Mouse (Mus musculus): ENCODE data around the gene Cdc42. TPM values are rescaled to one million over a fixed set of nuclear protein-coding genes. Genes with fewer than 3 reads are reported as not detected.

The Cdc42 gene
- polyA plus RNA-seq, 1 experiment from 2014 or later: 869 TPM

DNA sequence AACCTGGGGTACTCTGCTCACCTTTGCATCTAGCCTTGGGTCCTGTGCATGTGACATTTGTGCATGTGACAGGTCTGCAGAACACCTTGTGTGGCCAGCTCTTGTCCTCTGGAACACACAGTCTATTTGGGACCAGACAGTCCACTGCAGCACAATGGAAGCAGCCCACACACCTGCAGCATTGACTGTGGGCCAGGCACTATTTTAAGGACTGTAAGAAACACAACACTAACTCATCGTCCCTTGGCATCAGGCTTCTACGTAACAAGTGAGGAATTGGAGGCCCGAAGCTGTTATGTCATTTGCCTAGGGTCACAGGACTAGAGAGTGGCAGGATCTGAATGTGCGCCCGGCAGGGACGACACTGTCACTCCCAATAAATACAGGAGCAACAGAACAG, 67.8 kb downstream of the Cdc42 start:
- no peak overlapping the region for H3K4me2 ChIP-seq
- H3K27me3 ChIP-seq: no peaks in the 10 kb centered on the region
- H3K9ac ChIP-seq: no peak overlapping the region
- no peaks in the 10 kb centered on the region for H3K9me3 ChIP-seq
- peaks cover 20% of the 10 kb centered on the region; the same call in 1 of the 2 replicates for H3K4me1 ChIP-seq (replicated peaks)
- H3K36me3 ChIP-seq: no peaks in the 10 kb centered on the region
- no peak overlapping the region for H3K4me3 ChIP-seq
- 89% methylated on average over 6 of the region's 6 CpGs for WGBS
- ATAC-seq (ENCODE audit: low read depth): no peak
- H3K27ac ChIP-seq (replicated peaks): no peak overlapping the region

DNA sequence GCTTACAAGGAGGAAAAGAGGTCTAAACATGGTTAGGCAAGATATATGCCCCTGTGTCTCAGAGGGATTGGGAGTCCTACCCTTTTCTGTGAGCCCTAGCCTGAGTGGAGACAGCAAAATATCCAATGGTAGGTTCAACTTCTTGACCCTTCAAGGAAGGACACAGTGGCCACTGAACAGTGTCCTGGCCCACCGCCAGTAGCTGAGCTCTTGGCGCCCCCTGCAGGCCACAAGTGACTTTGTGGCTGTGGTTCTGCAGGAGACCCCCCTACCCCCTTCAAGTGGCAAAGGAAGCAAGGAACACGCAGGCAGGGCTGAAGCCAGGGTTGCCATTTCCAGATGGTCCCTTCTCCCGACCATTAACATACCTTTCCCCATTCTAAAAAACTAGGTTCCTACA, 69.7 kb downstream of the Cdc42 start:
- no peak overlapping the region for H3K27ac ChIP-seq (replicated peaks)
- H3K9me3 ChIP-seq: no peaks in the 10 kb centered on the region
- 5% methylated on average over 4 of the region's 4 CpGs for WGBS
- H3K4me1 ChIP-seq (replicated peaks): peaks cover 28% of the 10 kb centered on the region
- H3K4me2 ChIP-seq: no peak overlapping the region
- no peaks in the 10 kb centered on the region; the same call in 1 of the 2 replicates for H3K27me3 ChIP-seq
- H3K36me3 ChIP-seq: no peaks in the 10 kb centered on the region
- no peak overlapping the region for H3K4me3 ChIP-seq
- H3K9ac ChIP-seq: 0 out of 2 replicates have a peak overlapping the region, but pooled peaks have one; percentile 5
- ATAC-seq (ENCODE audit: low read depth): peak; percentile 63; the same call in 1 of the 2 replicates

DNA sequence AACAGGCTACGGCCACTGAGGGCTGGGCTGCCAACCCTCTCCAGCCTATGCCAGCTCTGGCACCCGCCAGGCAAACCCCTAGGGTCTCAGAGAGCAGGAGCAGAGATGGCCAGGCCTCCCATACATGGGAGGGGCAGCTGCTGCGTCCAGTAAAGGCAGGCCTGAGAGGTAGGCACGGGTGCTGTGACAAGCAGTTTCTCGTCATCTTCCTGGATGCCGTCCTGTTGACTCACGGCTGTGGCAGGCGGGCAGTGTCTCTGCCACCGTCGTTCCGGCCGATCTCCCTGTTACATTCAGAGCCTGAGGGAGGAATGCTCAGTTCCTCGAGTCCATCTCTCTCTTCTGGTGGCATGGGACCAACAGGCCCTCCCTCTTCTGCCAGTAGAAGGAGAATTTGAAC, 70.3 kb downstream of the Cdc42 start:
- Histone ChIP-seq H3K4me3 (no peak overlapping the region), H3K9ac (0 out of 2 replicates have a peak overlapping the region, but pooled peaks have one; percentile 5), H3K9me3 (no peaks in the 10 kb centered on the region), H3K27me3 (peaks cover 4% of the 10 kb centered on the region; the same call in 1 of the 2 replicates), H3K4me1 (replicated peaks) (peaks cover 34% of the 10 kb centered on the region), H3K4me2 (no peak overlapping the region), H3K36me3 (no peaks in the 10 kb centered on the region), H3K27ac (replicated peaks) (no peak overlapping the region)
- 82% methylated on average over 13 of the region's 13 CpGs for WGBS
- no peak for ATAC-seq (ENCODE audit: low read depth)

DNA sequence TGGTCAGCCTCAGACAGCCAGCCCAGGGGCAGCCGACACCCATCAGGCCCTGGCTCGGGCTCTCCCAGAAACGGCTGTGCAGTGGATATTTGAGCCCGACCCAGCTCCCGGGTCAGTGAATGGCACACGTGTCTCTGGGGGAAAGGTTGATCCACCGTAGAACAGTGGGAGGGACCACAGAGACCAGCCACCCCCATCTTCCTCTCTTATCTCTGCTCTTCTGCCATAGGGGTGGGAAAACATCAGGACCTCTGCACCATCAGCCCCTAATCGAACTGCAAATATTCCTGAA, 70.9 kb downstream of the Cdc42 start:
- Histone ChIP-seq H3K4me3 (no peak overlapping the region), H3K4me1 (replicated peaks) (peaks cover 40% of the 10 kb centered on the region), H3K9me3 (no peaks in the 10 kb centered on the region), H3K9ac (no peak overlapping the region), H3K36me3 (no peaks in the 10 kb centered on the region), H3K27ac (replicated peaks) (no peak overlapping the region), H3K27me3 (peaks cover 10% of the 10 kb centered on the region; the same call in 1 of the 2 replicates), H3K4me2 (no peak overlapping the region)
- WGBS: 49% methylated on average over 8 of the region's 8 CpGs
- no peak for ATAC-seq (ENCODE audit: low read depth)

DNA sequence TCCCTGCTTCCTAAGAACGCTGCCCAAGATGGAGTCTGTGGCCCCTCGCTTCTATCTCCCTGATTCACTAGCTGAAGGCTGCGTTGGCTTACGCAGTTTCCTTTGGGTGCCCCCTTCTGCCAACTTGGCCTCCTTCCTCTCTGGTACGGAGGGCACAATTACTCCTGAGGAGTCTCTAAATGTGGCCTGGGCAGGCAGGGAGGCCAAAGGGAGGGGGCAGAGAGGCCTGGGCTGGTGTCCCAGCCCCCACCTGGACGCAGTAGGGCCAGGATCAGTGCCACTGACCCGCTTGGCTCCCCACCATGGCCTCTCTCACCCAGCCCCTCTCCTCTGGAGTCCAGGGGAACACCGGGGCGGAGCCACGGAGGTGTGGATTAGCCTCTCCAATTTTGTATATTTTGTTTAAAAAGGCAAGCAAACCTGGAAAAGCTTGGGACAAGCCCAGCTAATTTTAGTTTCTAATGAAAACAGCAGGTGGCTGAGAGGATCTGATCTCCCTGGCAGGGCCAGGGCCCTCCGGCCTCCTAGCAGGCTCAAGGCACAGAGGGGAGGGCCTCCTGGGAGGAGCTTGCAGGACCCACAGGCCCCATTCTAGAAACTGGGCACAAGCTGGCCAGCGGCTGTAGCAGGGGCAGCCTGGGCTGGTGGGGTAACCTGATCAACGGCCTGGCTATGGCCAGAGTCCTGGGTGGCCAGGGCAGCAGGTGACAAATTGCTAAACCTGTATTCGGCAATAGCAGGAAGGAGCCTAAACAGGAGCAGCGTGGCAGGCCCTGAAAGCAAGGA, 71.5 kb downstream of the Cdc42 start:
- H3K27ac ChIP-seq (replicated peaks): no peak overlapping the region
- WGBS: 77% methylated on average over 15 of the region's 15 CpGs
- H3K4me3 ChIP-seq: no peak overlapping the region
- H3K4me2 ChIP-seq: no peak overlapping the region
- H3K36me3 ChIP-seq: no peaks in the 10 kb centered on the region
- H3K9ac ChIP-seq: 0 out of 2 replicates have a peak overlapping the region, but pooled peaks have one; percentile 17
- H3K27me3 ChIP-seq: peaks cover 14% of the 10 kb centered on the region
- no peaks in the 10 kb centered on the region for H3K9me3 ChIP-seq
- no peak for ATAC-seq (ENCODE audit: low read depth)
- peaks cover 45% of the 10 kb centered on the region for H3K4me1 ChIP-seq (replicated peaks)

DNA sequence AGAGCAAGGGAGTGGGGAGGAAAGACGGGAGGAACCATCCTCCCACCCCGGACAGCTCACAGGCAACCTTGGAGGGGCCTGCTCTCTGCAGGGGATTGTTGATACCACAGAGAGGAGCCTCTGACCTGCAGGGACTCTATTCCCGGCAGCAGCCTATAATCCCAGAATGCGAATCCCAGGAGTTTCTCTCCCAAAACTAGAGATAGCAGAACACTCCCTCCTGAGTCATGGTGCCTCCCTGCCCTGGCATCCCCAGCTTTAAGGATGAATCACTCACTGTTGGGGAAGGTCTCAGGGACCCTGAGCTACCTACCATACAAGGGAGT, 74.2 kb downstream of the Cdc42 start:
- 16% methylated on average over 4 of the region's 4 CpGs for WGBS
- Histone ChIP-seq H3K9me3 (no peaks in the 10 kb centered on the region), H3K4me3 (no peak overlapping the region), H3K4me2 (no peak overlapping the region), H3K9ac (no peak overlapping the region), H3K36me3 (no peaks in the 10 kb centered on the region), H3K27me3 (peaks cover 37% of the 10 kb centered on the region), H3K27ac (replicated peaks) (no peak overlapping the region), H3K4me1 (replicated peaks) (peaks cover 65% of the 10 kb centered on the region)
- no peak for ATAC-seq (ENCODE audit: low read depth)

DNA sequence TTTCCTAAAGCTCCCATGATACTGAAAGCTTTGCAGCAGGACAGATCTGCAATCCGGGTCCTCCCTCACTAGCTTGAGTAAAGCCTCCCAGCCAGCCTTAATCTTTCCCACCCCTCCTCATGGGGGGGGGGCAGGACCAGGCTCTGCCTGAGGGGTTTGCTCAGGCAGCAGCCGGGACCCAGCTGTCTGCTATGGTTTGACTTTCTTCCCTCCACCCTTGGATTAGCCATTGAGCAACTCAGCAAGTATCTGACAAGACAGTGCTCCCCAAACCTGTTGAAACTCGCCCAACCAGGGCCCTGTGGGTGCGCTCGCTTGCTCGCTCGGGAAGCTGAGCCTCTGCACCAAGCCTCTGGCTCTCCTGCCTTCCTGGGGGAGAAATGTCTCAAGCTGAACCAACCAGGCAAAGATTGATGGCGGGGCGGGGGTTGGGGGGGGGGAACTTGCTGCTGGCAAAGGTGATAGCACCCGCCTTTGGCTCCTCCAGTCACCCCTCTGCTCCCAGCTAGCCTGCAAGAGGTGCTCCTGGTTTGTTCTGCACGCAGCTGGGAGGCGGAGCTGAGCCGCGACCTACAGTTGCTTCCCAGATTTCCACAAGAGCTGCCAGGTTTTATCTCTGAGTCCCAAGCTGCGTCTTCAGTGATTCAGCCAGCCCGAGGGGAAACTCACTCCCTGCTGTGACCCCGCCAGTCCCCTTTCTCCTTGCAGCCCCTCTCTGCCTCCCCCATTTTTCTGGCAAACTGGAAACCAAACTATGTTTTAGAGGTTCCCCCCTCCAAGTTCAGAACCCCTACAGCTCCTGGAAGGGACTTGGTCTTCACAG, 74.7 kb downstream of the Cdc42 start:
- 16% methylated on average over 17 of the region's 17 CpGs for WGBS
- H3K4me3 ChIP-seq: no peak overlapping the region
- peaks cover 38% of the 10 kb centered on the region for H3K27me3 ChIP-seq

DNA sequence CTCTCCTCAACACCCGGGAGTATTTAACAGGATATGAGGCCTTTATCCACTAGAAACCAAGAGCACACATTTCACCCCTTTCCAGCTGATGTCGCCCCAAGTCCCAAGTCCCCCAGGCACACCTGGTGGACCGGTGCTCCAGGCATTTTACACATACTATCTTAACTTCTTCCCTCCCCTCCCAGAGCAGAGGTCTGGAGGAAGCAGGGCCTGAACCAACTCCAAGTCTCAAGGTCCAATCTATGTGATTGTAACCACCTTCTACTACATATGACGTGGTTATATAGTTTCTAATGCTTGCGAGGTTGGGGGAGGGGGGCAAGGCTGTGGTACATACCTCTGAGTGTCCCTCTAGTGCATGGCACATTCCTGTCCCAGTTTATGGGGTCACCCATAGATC, 75.4 kb downstream of the Cdc42 start:
- Histone ChIP-seq H3K4me2 (no peak overlapping the region), H3K27me3 (peaks cover 39% of the 10 kb centered on the region), H3K27ac (replicated peaks) (no peak overlapping the region), H3K36me3 (no peaks in the 10 kb centered on the region), H3K9ac (no peak overlapping the region), H3K4me1 (replicated peaks) (peaks cover 71% of the 10 kb centered on the region), H3K9me3 (no peaks in the 10 kb centered on the region), H3K4me3 (no peak overlapping the region)
- WGBS: 79% methylated on average over 5 of the region's 5 CpGs
- no peak for ATAC-seq (ENCODE audit: low read depth)

More for the DNA sequence above, 74.7 kb downstream of the Cdc42 start:
- no peak for ATAC-seq (ENCODE audit: low read depth)
- Histone ChIP-seq H3K36me3 (no peaks in the 10 kb centered on the region), H3K4me1 (replicated peaks) (peaks cover 70% of the 10 kb centered on the region), H3K4me2 (peak overlapping the region; percentile 25), H3K9ac (peak overlapping the region; percentile 22; the same call in 1 of the 2 replicates), H3K27ac (replicated peaks) (no peak overlapping the region), H3K9me3 (no peaks in the 10 kb centered on the region)

DNA sequence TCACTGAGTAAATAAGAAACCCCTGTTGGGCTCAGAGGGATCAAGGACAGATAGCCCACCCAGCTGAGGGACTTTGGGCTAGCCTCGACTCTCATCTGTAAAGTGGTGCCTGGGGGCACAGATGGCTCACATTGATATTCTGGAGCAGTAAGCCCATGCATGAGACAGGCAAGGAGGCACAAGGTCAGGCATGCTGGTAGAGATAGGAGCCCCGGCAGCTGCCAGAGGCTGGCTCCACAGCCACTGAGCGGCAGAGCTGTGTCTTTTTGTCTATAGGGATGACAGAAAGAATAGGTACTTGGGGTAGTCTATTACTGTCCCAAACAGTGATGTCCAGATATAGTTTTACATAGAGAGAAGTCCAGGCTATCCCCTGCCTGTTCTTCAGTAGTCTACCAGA, 76.2 kb downstream of the Cdc42 start:
- H3K4me3 ChIP-seq: no peak overlapping the region
- 79% methylated on average over 3 of the region's 3 CpGs for WGBS
- no peak for ATAC-seq (ENCODE audit: low read depth)
- no peaks in the 10 kb centered on the region for H3K9me3 ChIP-seq
- no peak overlapping the region for H3K9ac ChIP-seq
- no peak overlapping the region for H3K27ac ChIP-seq (replicated peaks)
- H3K4me2 ChIP-seq: no peak overlapping the region
- H3K4me1 ChIP-seq (replicated peaks): peaks cover 72% of the 10 kb centered on the region
- no peaks in the 10 kb centered on the region for H3K36me3 ChIP-seq
- peaks cover 47% of the 10 kb centered on the region for H3K27me3 ChIP-seq

DNA sequence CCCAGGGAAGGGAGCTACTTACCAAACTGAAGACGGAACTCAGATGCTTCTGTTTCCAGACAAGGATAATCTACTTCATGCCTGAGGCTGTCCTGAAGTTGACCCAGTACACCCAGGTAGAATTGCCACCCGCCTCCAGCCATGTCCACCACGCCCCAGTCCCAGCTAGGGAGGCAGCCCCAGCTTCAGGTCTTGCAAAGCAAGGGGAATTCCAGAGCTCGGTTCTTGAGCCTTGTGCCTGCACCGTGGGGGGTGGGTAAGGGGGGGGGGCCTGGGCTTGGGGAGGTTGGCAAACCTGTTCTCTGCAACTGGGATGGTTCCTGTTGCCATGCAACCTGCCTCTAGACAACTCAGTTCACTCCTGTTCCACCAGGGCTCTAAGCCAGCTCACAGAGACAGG, 78.2 kb downstream of the Cdc42 start:
- peak overlapping the region; percentile 98 for H3K4me2 ChIP-seq
- H3K4me1 ChIP-seq (replicated peaks): peaks cover 70% of the 10 kb centered on the region
- 13% methylated on average over 5 of the region's 5 CpGs for WGBS
- H3K9me3 ChIP-seq: no peaks in the 10 kb centered on the region
- 0 out of 2 replicates have a peak overlapping the region, but pooled peaks have one; percentile 4 for H3K27ac ChIP-seq (replicated peaks)
- H3K27me3 ChIP-seq: peaks cover 57% of the 10 kb centered on the region
- H3K4me3 ChIP-seq: peak overlapping the region; percentile 65; the same call in 1 of the 2 replicates
- no peak for ATAC-seq (ENCODE audit: low read depth)
- H3K9ac ChIP-seq: peak overlapping the region; percentile 81; the same call in 1 of the 2 replicates
- no peaks in the 10 kb centered on the region for H3K36me3 ChIP-seq

DNA sequence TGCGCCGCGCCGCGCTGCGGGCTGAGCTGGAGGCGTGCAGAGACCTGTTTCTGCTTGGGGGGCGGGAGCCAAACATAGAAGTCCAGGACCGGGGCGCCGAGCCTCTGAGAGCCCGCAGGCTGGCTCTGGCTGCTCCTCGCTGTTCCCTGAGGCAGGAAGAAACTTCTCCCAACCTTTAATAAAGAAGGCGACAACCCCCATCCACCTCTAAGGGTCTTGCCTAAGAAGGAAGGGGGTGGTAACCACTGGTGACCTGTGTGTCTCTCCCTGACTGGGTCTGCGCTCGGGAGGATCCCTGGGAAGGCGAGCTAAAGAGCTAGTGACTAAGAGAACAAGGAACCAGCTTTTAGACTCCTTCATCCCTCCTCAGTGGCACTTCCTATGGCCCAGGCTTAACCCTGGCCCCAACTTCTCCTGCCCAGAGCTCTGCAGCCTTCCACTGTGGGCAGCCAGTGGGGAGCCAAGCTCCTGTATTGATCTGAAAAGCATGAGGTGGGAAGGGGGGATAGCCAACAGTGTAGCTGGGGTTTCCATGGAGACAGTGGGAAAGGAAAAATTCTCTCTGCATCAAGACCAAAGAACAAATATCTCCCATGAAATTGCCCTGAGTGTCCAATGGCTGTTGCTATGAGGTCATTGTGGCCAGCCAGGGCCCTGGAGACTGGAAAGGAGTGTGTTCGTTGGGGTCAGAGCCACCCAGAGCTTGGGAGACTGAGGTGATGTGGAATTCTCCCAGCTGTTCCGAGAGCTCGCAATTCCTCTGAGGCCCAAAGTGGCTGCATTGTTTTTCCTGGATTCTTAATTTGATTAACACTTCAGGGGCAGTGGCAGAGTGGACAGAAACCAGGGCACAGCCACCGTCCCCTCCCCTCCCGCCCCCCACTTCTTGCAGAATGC, 79.1 kb downstream of the Cdc42 start:
- H3K4me1 ChIP-seq (replicated peaks): peaks cover 73% of the 10 kb centered on the region
- peaks cover 57% of the 10 kb centered on the region for H3K27me3 ChIP-seq
- no peaks in the 10 kb centered on the region for H3K9me3 ChIP-seq
- peak overlapping the region; percentile 81 for H3K9ac ChIP-seq
- WGBS: 2% methylated on average over 22 of the region's 22 CpGs
- ATAC-seq (ENCODE audit: low read depth): peak; percentile 51; the same call in 1 of the 2 replicates
- H3K27ac ChIP-seq (replicated peaks): peak overlapping the region; percentile 79
- peak overlapping the region; percentile 98 for H3K4me2 ChIP-seq
- peak overlapping the region; percentile 65 for H3K4me3 ChIP-seq
- H3K36me3 ChIP-seq: no peaks in the 10 kb centered on the region

Data from neural tube, embryonic 13.5 days (tissue).